Mouse (Mus musculus) embryonic facial prominence, embryonic 11.5 days (tissue): ENCODE data around the gene Nvl. TPM values are rescaled to one million over a fixed set of nuclear protein-coding genes. Genes with fewer than 3 reads are reported as not detected.

ENCODE experiments used
- ATAC-seq: fragments of 200-750 bp; cut with Nextera tagmentation; replicated peaks from 2 replicates; pipeline ENCODE4 v1.8.0; 2017; ENCODE audit warnings: low read depth; ENCODE audit not compliant: insufficient number of reproducible peaks, low FRiP score, low TSS enrichment
- DNase-seq: peaks from one replicate; pipeline ENCODE4 v3.0.0-alpha.2; 2015; ENCODE audit warnings: low spot score
- H3K27ac ChIP-seq: fragments of 300-500 bp; sonication (generic); replicated peaks from 2 replicates; pipeline ENCODE4 v1.5.1; 2014; ENCODE audit warnings: mild to moderate bottlenecking, low read depth, low read length, control low read depth
- H3K27me3 ChIP-seq: fragments of 300-500 bp; sonication (generic); 2 replicates; pipeline ENCODE4 v1.6.1; 2014; ENCODE audit warnings: mild to moderate bottlenecking, low read length, moderate library complexity, mixed read lengths; ENCODE audit not compliant: control insufficient read depth, insufficient read depth
- H3K36me3 ChIP-seq: fragments of 300-500 bp; sonication (generic); replicated peaks from 2 replicates; pipeline ENCODE4 v1.6.1; 2014; ENCODE audit warnings: low read depth, mild to moderate bottlenecking, low read length, moderate library complexity, mixed read lengths; ENCODE audit not compliant: control insufficient read depth, insufficient read depth
- H3K4me1 ChIP-seq: fragments of 300-500 bp; sonication (generic); 2 replicates; pipeline ENCODE4 v1.6.1; 2014; ENCODE audit warnings: low read length, mixed read lengths; ENCODE audit not compliant: control insufficient read depth, insufficient read depth
- H3K4me2 ChIP-seq: fragments of 300-500 bp; sonication (generic); 2 replicates; pipeline ENCODE4 v1.6.1; 2014; ENCODE audit warnings: low read depth, mild to moderate bottlenecking, control low read depth, low read length, moderate library complexity
- H3K4me3 ChIP-seq: fragments of 300-500 bp; sonication (generic); 2 replicates; pipeline ENCODE4 v1.5.1; 2014; ENCODE audit warnings: low read depth, low read length, control low read depth
- H3K9ac ChIP-seq: fragments of 300-500 bp; sonication (generic); replicated peaks from 2 replicates; pipeline ENCODE4 v1.6.1; 2014; ENCODE audit warnings: mild to moderate bottlenecking, control low read depth, low read length
- H3K9me3 ChIP-seq: fragments of 300-500 bp; sonication (generic); replicated peaks from 2 replicates; pipeline ENCODE4 v1.6.1; 2016; ENCODE audit warnings: mild to moderate bottlenecking, low read length, inconsistent platforms, mixed read lengths; ENCODE audit not compliant: control insufficient read depth
- WGBS: fragments of 180-500 bp; shearing (Covaris S2); extraction: QIAGEN DNeasy Blood & Tissue Kit; methylation state at CpG from one replicate; pipeline ENCODE4 v1.1.7; 2014; 5-methylcytosine and 5-hydroxymethylcytosine counted together
- polyA plus RNA-seq: library from polyadenylated mRNA; unstranded; fragments of >200 nt; fragmentation: Nextera tagmentation; extraction: Ambion mirVana; gene quantifications from 2 replicates; pipeline ENCODE4 v1.2.1, GENCODE M21; 2014

The Nvl gene
- polyA plus RNA-seq, 1 experiment from 2014 or later = 40.9 TPM

- no peaks in the 10 kb centered on the region for H3K27me3 ChIP-seq
- H3K36me3 ChIP-seq = no peaks in the 10 kb centered on the region
- no peaks in the 10 kb centered on the region for H3K4me1 ChIP-seq
- 84% methylated on average over 6 of the region's 6 CpGs for WGBS
- ATAC-seq = no peak
- no peak overlapping the region for H3K27ac ChIP-seq
- no peak for DNase-seq
- no peaks in the 10 kb centered on the region for H3K9me3 ChIP-seq
- no peak overlapping the region for H3K4me3 ChIP-seq
- no peak overlapping the region for H3K4me2 ChIP-seq
- H3K9ac ChIP-seq = no peak overlapping the region
These were observed 79.4 kb downstream of the Nvl start for GRCm38 (mm10) chr1:181064648-181065047.

GRCm38 (mm10) chr1:181063991-181064390 lies 80.0 kb downstream of the Nvl start:
- no peak for ATAC-seq
- Histone ChIP-seq H3K36me3 (no peaks in the 10 kb centered on the region), H3K27ac (no peak overlapping the region), H3K4me3 (no peak overlapping the region), H3K27me3 (no peaks in the 10 kb centered on the region), H3K4me2 (no peak overlapping the region), H3K4me1 (no peaks in the 10 kb centered on the region), H3K9ac (no peak overlapping the region), H3K9me3 (no peaks in the 10 kb centered on the region)
- no peak for DNase-seq
- WGBS = 73% methylated on average over 2 of the region's 2 CpGs

- 0 out of 2 replicates have a peak, but pooled peaks have one; percentile 48 for ATAC-seq
- 50% methylated on average over 3 of the region's 3 CpGs for WGBS
- DNase-seq = peak; percentile 50
- no peak overlapping the region for H3K9ac ChIP-seq
- H3K27me3 ChIP-seq = no peaks in the 10 kb centered on the region
- H3K27ac ChIP-seq = no peak overlapping the region
- no peaks in the 10 kb centered on the region for H3K9me3 ChIP-seq
- no peak overlapping the region for H3K4me3 ChIP-seq
- no peaks in the 10 kb centered on the region for H3K36me3 ChIP-seq
- no peak overlapping the region for H3K4me2 ChIP-seq
- no peaks in the 10 kb centered on the region for H3K4me1 ChIP-seq
These were observed 82.1 kb downstream of the Nvl start for GRCm38 (mm10) chr1:181061784-181062485.

GRCm38 (mm10) chr1:181052898-181053297 lies 91.1 kb downstream of the Nvl start:
- Histone ChIP-seq H3K4me1 (no peaks in the 10 kb centered on the region), H3K27me3 (no peaks in the 10 kb centered on the region), H3K4me3 (no peak overlapping the region), H3K27ac (no peak overlapping the region), H3K9me3 (no peaks in the 10 kb centered on the region), H3K36me3 (no peaks in the 10 kb centered on the region), H3K9ac (no peak overlapping the region), H3K4me2 (no peak overlapping the region)
- 81% methylated on average over 4 of the region's 4 CpGs for WGBS
- no peak for DNase-seq
- no peak for ATAC-seq

- no peak within 1 kb of the TSS for H3K4me2 ChIP-seq
- DNase-seq (no peak), ATAC-seq (no peak)
- no peak within 1 kb of the TSS for H3K27ac ChIP-seq
- no peak within 1 kb of the TSS for H3K4me3 ChIP-seq
- H3K36me3 ChIP-seq = no peaks in the 10 kb centered on the region
- H3K9ac ChIP-seq = no peak within 1 kb of the TSS
- no peaks in the 10 kb centered on the region for H3K4me1 ChIP-seq
- no peaks in the 10 kb centered on the region for H3K9me3 ChIP-seq
- 85% methylated on average over 6 of the region's 6 CpGs for WGBS
- H3K27me3 ChIP-seq = no peaks in the 10 kb centered on the region
These were observed 93.1 kb downstream of the Nvl start, which contains the start of gene 9130409I23Rik for GRCm38 (mm10) chr1:181050937-181051336. Gene 9130409I23Rik, plus strand, starts transcription at chr1:181051237.

- Histone ChIP-seq H3K36me3 (no peaks in the 10 kb centered on the region), H3K4me1 (no peaks in the 10 kb centered on the region), H3K27ac (no peak overlapping the region), H3K9ac (no peak overlapping the region), H3K4me2 (no peak overlapping the region), H3K4me3 (no peak overlapping the region), H3K9me3 (no peaks in the 10 kb centered on the region), H3K27me3 (no peaks in the 10 kb centered on the region)
- DNase-seq = peak; percentile 41
- no peak for ATAC-seq
These were observed 94.6 kb downstream of the Nvl start for GRCm38 (mm10) chr1:181049328-181049842.

- H3K9me3 ChIP-seq = no peaks in the 10 kb centered on the region
- H3K4me1 ChIP-seq = no peaks in the 10 kb centered on the region
- ATAC-seq (no peak), DNase-seq (no peak)
- WGBS = 76% methylated on average over 1 of the region's 1 CpGs
- H3K36me3 ChIP-seq = no peaks in the 10 kb centered on the region
- no peak overlapping the region for H3K27ac ChIP-seq
- H3K9ac ChIP-seq = no peak overlapping the region
- H3K27me3 ChIP-seq = no peaks in the 10 kb centered on the region
- no peak overlapping the region for H3K4me3 ChIP-seq
- no peak overlapping the region for H3K4me2 ChIP-seq
These were observed 96.5 kb downstream of the Nvl start for GRCm38 (mm10) chr1:181047520-181047919.

GRCm38 (mm10) chr1:181039652-181040051 lies 104.4 kb downstream of the Nvl start:
- ATAC-seq = no peak
- no peak overlapping the region for H3K4me2 ChIP-seq
- H3K36me3 ChIP-seq = no peaks in the 10 kb centered on the region
- no peak overlapping the region for H3K9ac ChIP-seq
- no peak overlapping the region for H3K4me3 ChIP-seq
- 19% methylated on average over 4 of the region's 4 CpGs for WGBS
- H3K9me3 ChIP-seq = no peaks in the 10 kb centered on the region
- H3K4me1 ChIP-seq = no peaks in the 10 kb centered on the region
- H3K27ac ChIP-seq = no peak overlapping the region
- no peaks in the 10 kb centered on the region for H3K27me3 ChIP-seq
- peak; percentile 67 for DNase-seq
